8 mouse cellular contexts compared by ENCODE assay signal in genomic region chr12:80517977-80518376, GRCm38 (mm10). TPM values are rescaled to one million over a fixed set of nuclear protein-coding genes. Genes with fewer than 3 reads are reported as not detected.
A peak's percentile ranks its signal among the peaks of the same experiment; 100 is the strongest.
DNase-seq lines count a peak whose midpoint lies in the region; ATAC-seq and TF ChIP-seq lines count a peak whose summit lies in the region.

TSS of gene Galnt16 (plus strand) at chr12:80518277.

- H3K9me3 ChIP-seq in kidney, embryonic 14.5 days (ENCODE audit: control insufficient read depth, low read length) = no peaks in the 10 kb centered on the region
- no peaks in the 10 kb centered on the region for H3K9me3 ChIP-seq in embryonic facial prominence, embryonic 12.5 days
- H3K9me3 ChIP-seq in hindbrain, embryonic 15.5 days = no peaks in the 10 kb centered on the region
- no peaks in the 10 kb centered on the region for H3K9me3 ChIP-seq in liver, postnatal 0 days (ENCODE audit: low read length)

- TF ChIP-seq CTCF in liver, postnatal 0 days (IDR thresholded peaks at IDR 0.05; ENCODE audit: low read depth) = no peak

- 6% methylated on average over 14 of the region's 14 CpGs for WGBS in kidney, embryonic 14.5 days
- WGBS in embryonic facial prominence, embryonic 12.5 days = 4% methylated on average over 14 of the region's 14 CpGs
- WGBS in hindbrain, embryonic 15.5 days = 5% methylated on average over 14 of the region's 14 CpGs
- WGBS in liver, postnatal 0 days (ENCODE audit: insufficient replicate concordance) = 6% methylated on average over 14 of the region's 14 CpGs

- H3K27me3 ChIP-seq in kidney, embryonic 14.5 days (ENCODE audit: control insufficient read depth, insufficient read depth, low read length) = peaks cover 52% of the 10 kb centered on the region
- peaks cover 39% of the 10 kb centered on the region for H3K27me3 ChIP-seq in embryonic facial prominence, embryonic 12.5 days
- H3K27me3 ChIP-seq in hindbrain, embryonic 15.5 days = peaks cover 11% of the 10 kb centered on the region
- peaks cover 70% of the 10 kb centered on the region for H3K27me3 ChIP-seq in liver, postnatal 0 days (ENCODE audit: insufficient read depth, low read length)

- H3K4me2 ChIP-seq in kidney, embryonic 14.5 days (replicated peaks; ENCODE audit: low read depth, low read length) = peak within 1 kb of the TSS; percentile 99
- peak within 1 kb of the TSS; percentile 90 for H3K4me2 ChIP-seq in embryonic facial prominence, embryonic 12.5 days (replicated peaks)
- peak within 1 kb of the TSS; percentile 94 for H3K4me2 ChIP-seq in hindbrain, embryonic 15.5 days
- H3K4me2 ChIP-seq in liver, postnatal 0 days (ENCODE audit: low read depth, low read length) = peak within 1 kb of the TSS; percentile 64

- no peak for DNase-seq in kidney, postnatal 14 days
- DNase-seq in liver, postnatal 0 days = no peak
- no peak for DNase-seq in embryo, embryonic 9.5 days (ENCODE audit: extremely low spot score)
- no peak for DNase-seq in spleen, postnatal 36 days (ENCODE audit: low spot score in 2 of 2)
- no peak for DNase-seq in embryo, embryonic 11 days

- 0 out of 2 replicates have a peak, but pooled peaks cover 3% of the 10 kb centered on the region for H3K4me1 ChIP-seq in kidney, embryonic 14.5 days (ENCODE audit: control insufficient read depth, insufficient read depth, low read length)
- H3K4me1 ChIP-seq in embryonic facial prominence, embryonic 12.5 days = peaks cover 7% of the 10 kb centered on the region
- peaks cover 33% of the 10 kb centered on the region for H3K4me1 ChIP-seq in hindbrain, embryonic 15.5 days (replicated peaks)
- peaks cover 7% of the 10 kb centered on the region for H3K4me1 ChIP-seq in liver, postnatal 0 days (ENCODE audit: insufficient read depth)

- no peaks in the 10 kb centered on the region for H3K36me3 ChIP-seq in kidney, embryonic 14.5 days (ENCODE audit: control insufficient read depth, insufficient read depth, low read length)
- H3K36me3 ChIP-seq in embryonic facial prominence, embryonic 12.5 days = no peaks in the 10 kb centered on the region
- no peaks in the 10 kb centered on the region for H3K36me3 ChIP-seq in hindbrain, embryonic 15.5 days
- no peaks in the 10 kb centered on the region for H3K36me3 ChIP-seq in liver, postnatal 0 days (replicated peaks; ENCODE audit: insufficient read depth, low read length)

- no peak for TF ChIP-seq EP300 in liver, postnatal 0 days (IDR thresholded peaks at IDR 0.05; ENCODE audit: low read depth)

- no peak for ATAC-seq in kidney, embryonic 14.5 days (ENCODE audit: low FRiP score, low TSS enrichment)
- no peak for ATAC-seq in embryonic facial prominence, embryonic 12.5 days (ENCODE audit: insufficient number of reproducible peaks, insufficient read depth, low FRiP score, low TSS enrichment)
- no peak for ATAC-seq in hindbrain, embryonic 15.5 days (ENCODE audit: low FRiP score, low read depth)
- ATAC-seq in liver, postnatal 0 days = no peak

- H3K9ac ChIP-seq in kidney, embryonic 14.5 days (ENCODE audit: low read depth, low read length) = peak within 1 kb of the TSS; percentile 61
- peak within 1 kb of the TSS; percentile 61 for H3K9ac ChIP-seq in embryonic facial prominence, embryonic 12.5 days
- peak within 1 kb of the TSS; percentile 74 for H3K9ac ChIP-seq in hindbrain, embryonic 15.5 days
- H3K9ac ChIP-seq in liver, postnatal 0 days (replicated peaks) = no peak within 1 kb of the TSS

- H3K27ac ChIP-seq in kidney, embryonic 14.5 days (ENCODE audit: low read depth, low read length) = no peak within 1 kb of the TSS
- H3K27ac ChIP-seq in embryonic facial prominence, embryonic 12.5 days = 0 out of 2 replicates have a peak within 1 kb of the TSS, but pooled peaks have one; percentile 7
- H3K27ac ChIP-seq in hindbrain, embryonic 15.5 days (replicated peaks) = peak within 1 kb of the TSS; percentile 83
- no peak within 1 kb of the TSS for H3K27ac ChIP-seq in liver, postnatal 0 days (ENCODE audit: low read depth)

- H3K4me3 ChIP-seq in kidney, embryonic 14.5 days (ENCODE audit: low read length) = peak within 1 kb of the TSS; percentile 68
- peak within 1 kb of the TSS; percentile 72 for H3K4me3 ChIP-seq in embryonic facial prominence, embryonic 12.5 days
- H3K4me3 ChIP-seq in hindbrain, embryonic 15.5 days = peak within 1 kb of the TSS; percentile 81
- H3K4me3 ChIP-seq in liver, postnatal 0 days (ENCODE audit: low read depth, low read length) = peak within 1 kb of the TSS; percentile 33

RNA-seq across cellular contexts. Expression of gene Galnt16, which starts in this region (rescaled TPM):
- polyA plus RNA-seq in kidney, embryonic 14.5 days (2014; fragmentation: Nextera tagmentation; extraction: Ambion mirVana) = 3.1 TPM in 2 replicates
- 14.3 and 14.7 TPM in 2 replicates for polyA plus RNA-seq in embryonic facial prominence, embryonic 12.5 days (2016; fragmentation: Nextera tagmentation; extraction: Ambion mirVana)
- 31.3 and 34.1 TPM in 2 replicates for polyA plus RNA-seq in hindbrain, embryonic 15.5 days (2015; fragmentation: Nextera tagmentation; extraction: Ambion mirVana)
- 0.09 and 0.15 TPM in 2 replicates for polyA plus RNA-seq in liver, postnatal 0 days (2015; fragmentation: Nextera tagmentation; extraction: Ambion mirVana)

Comparison
In these comparisons a context has a peak if more than half of its experiments do, and no peak if none do; other contexts are left out.
1. H3K27ac ChIP-seq: peak in embryonic facial prominence, embryonic 12.5 days (single experiment) and hindbrain, embryonic 15.5 days (single experiment); none in kidney, embryonic 14.5 days (single experiment) and liver, postnatal 0 days (single experiment).
2. Peak in every context shown above with its lines, with median percentiles within 50 percentile points of each other: H3K4me2 ChIP-seq and H3K4me3 ChIP-seq.